Mouse (Mus musculus): ENCODE measurements around the gene Tmem44.
A peak's percentile ranks its signal among the peaks of the same experiment; 100 is the strongest.

Tmem44 gene

GRCm38 (mm10) chr16:30517666-30518283, 32.9 kb downstream of the Tmem44 start:
- no peak for DNase-seq

GRCm38 (mm10) chr16:30516993-30517392, 33.6 kb downstream of the Tmem44 start:
- no peak for DNase-seq

GRCm38 (mm10) chr16:30515418-30515817, 35.2 kb downstream of the Tmem44 start:
- peak in 1 of 2 experiments; percentile 58 for DNase-seq

- peak; percentile 54 to 68 for DNase-seq
Measured at GRCm38 (mm10) chr16:30513050-30514024, 37.3 kb downstream of the Tmem44 start.

- no peak for DNase-seq
Measured at GRCm38 (mm10) chr16:30512375-30513049, 38.1 kb downstream of the Tmem44 start.

GRCm38 (mm10) chr16:30511563-30512340, 38.9 kb downstream of the Tmem44 start:
- DNase-seq = no peak

- peak; percentile 93 to 94 for DNase-seq
Measured at GRCm38 (mm10) chr16:30510504-30511451, 39.9 kb downstream of the Tmem44 start.

- no peak for DNase-seq
Measured at GRCm38 (mm10) chr16:30510091-30510490, 40.6 kb downstream of the Tmem44 start.

- no peak for DNase-seq
Measured at GRCm38 (mm10) chr16:30509340-30509739, 41.3 kb downstream of the Tmem44 start.

GRCm38 (mm10) chr16:30508738-30509137, 41.9 kb downstream of the Tmem44 start:
- no peak for DNase-seq

- no peak for DNase-seq
Measured at GRCm38 (mm10) chr16:30507120-30507519, 43.5 kb downstream of the Tmem44 start.

- DNase-seq = no peak
Measured at GRCm38 (mm10) chr16:30505311-30506031, 45.2 kb downstream of the Tmem44 start.

- DNase-seq = no peak
Measured at GRCm38 (mm10) chr16:30504856-30505255, 45.8 kb downstream of the Tmem44 start.

- DNase-seq = peak; percentile 59 to 66
Measured at GRCm38 (mm10) chr16:30503958-30504357, 46.7 kb downstream of the Tmem44 start.

- no peak for DNase-seq
Measured at GRCm38 (mm10) chr16:30502221-30502891, 48.3 kb downstream of the Tmem44 start.

GRCm38 (mm10) chr16:30501621-30502020, 49.0 kb downstream of the Tmem44 start:
- DNase-seq = no peak

- DNase-seq = no peak
Measured at GRCm38 (mm10) chr16:30500223-30500622, 50.4 kb downstream of the Tmem44 start.

- no peak for DNase-seq
Measured at GRCm38 (mm10) chr16:30499126-30499857, 51.4 kb downstream of the Tmem44 start.

- DNase-seq = no peak
Measured at GRCm38 (mm10) chr16:30497307-30497706, 53.3 kb downstream of the Tmem44 start.
